Mouse (Mus musculus): ENCODE data around the gene Wdcp. TPM values are rescaled to one million over a fixed set of nuclear protein-coding genes. Genes with fewer than 3 reads are reported as not detected.

Wdcp gene
- 12.1 TPM for polyA plus RNA-seq (2017; shearing (Covaris generic))

DNA sequence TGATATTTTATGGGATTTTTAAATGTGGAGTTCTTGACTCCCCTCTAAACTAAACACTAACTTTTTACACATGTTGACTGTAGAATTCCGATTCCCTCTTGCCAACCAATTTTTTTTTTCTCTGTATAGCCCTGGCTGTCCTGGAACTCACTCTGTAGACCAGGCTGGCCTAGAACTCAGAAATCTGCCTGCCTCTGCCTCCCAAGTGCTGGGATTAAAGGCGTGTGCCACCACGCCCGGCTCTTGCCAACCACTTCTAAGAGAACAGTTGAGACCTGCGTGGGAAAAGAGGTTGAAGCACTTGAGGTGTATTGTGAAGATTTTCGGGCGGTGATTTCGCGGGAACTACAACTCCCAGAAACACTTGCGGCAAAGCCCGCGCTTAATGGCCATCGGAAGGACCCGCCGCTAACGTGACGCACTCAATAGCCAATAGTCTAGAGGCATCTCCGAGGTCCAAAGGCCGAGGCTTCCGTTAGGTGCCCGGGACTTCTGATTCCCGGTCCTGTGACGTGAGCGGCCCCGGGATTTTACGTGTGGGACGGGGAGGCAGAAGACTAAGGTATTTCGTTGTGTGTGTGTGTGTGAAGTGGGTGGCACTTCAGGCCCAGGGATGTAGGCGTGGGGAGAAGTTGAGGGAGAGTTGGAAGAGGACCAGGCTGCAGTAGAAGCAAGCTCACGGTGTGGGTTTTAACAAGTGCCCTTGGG, at the start of gene Wdcp:
Gene Wdcp, plus strand, starts transcription at position 414 of the 708 bp plus-strand sequence.

DNA sequence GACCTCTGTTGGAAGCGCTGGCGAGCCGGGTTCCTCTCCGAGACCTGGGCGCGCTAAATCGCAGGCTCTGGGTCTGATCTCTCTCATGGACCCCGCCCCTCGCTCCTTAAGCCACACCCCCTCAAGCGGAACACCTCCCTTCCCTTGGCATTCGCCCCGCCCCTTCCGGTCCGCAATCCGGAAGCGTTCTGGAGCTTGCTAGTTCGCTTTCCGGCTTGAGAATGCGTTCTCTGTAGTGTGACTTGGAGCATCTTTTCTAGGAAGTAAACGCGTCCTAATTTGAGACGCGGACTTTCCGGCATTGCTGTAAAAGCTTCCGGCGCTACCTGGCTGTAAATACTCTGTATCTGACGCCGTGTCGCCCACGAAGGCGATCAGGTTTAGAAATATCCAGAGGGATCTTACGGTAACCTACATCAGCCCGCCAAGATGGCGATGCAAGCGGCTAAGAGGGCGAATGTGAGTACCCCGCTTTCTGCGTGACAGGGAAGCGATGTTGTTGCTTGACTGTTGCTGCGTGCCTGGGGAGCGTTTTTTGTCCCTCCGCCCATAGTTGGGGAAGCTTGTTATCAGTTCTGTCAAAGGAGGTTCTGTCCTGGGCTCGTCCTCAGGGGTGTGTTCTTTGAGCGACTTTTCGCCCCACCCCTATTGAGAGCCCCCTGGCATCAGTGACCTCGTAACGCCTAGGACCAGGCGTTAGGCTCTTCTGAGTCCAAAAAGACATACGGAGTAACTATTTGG, 25.6 kb upstream of the Wdcp start, which contains the start of gene Sf3b6:
Gene Sf3b6, plus strand, starts transcription at position 184 of the 741 bp plus-strand sequence.

DNA sequence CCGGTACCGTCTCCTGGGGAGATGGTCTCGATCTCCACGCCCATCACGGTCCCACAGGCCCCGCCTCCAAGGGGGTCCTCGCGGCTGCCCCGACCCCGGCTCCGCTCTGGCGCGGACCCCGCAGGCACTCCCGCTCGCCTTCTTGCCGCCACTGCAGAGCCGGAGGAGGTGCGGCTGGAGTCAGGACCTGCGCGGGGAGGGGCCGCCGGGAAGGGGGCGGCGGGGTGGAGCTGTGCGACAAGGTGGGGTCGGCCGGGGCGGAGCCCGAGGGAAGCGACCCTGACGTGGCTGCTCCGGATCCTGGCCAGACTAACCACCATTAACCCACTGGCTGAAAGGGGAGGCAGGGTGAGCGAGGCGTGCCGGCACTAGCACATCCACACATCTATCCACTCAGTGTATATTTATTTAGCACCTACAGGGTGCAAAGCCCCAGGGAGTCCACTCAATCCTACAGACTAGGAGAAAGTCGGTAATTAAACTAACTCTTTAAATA, 1.7 kb upstream of the Wdcp start, which contains the start of gene Fkbp1b:
Gene Fkbp1b, minus strand, starts transcription at position 200 of the 496 bp plus-strand sequence.

DNA sequence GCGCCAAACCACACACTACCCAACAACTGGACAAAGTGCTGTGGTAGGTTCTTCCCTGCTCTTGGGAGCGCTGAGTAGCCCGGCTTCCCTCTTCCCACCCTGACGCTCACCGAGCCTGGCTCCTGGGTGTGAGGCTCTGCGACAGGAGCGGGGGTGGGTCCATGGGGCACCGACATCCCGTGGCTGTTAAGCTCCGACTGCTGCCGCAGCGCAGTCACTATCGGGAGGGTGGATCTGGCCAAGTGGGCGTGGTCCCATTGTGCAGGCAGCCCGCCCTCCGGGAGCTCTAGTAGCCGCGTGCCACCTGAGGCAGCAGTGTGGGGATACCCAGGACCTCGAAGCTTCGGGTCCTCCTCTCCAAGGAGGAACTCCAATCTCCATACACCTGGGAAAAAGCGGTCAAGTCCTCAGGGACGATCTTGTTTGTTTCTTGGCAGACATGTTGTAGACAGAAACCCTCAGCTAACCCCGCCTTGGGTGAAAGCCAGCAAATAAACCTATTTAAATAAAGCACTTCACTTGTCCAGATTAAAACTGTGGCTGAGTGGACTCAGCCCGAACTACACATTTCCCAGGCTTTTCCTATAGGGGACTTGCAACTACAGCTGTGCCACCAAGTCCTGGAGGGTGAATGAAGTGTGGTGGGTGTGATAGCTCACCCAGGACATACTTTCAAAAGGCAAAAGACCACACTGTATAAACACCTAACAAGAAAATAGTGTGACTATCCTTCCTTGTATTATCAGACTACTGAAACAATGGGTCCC, 31.2 kb downstream of the Wdcp start, which contains the start of gene Mfsd2b:
Gene Mfsd2b, minus strand, starts transcription at position 199 of the 767 bp plus-strand sequence.

DNA sequence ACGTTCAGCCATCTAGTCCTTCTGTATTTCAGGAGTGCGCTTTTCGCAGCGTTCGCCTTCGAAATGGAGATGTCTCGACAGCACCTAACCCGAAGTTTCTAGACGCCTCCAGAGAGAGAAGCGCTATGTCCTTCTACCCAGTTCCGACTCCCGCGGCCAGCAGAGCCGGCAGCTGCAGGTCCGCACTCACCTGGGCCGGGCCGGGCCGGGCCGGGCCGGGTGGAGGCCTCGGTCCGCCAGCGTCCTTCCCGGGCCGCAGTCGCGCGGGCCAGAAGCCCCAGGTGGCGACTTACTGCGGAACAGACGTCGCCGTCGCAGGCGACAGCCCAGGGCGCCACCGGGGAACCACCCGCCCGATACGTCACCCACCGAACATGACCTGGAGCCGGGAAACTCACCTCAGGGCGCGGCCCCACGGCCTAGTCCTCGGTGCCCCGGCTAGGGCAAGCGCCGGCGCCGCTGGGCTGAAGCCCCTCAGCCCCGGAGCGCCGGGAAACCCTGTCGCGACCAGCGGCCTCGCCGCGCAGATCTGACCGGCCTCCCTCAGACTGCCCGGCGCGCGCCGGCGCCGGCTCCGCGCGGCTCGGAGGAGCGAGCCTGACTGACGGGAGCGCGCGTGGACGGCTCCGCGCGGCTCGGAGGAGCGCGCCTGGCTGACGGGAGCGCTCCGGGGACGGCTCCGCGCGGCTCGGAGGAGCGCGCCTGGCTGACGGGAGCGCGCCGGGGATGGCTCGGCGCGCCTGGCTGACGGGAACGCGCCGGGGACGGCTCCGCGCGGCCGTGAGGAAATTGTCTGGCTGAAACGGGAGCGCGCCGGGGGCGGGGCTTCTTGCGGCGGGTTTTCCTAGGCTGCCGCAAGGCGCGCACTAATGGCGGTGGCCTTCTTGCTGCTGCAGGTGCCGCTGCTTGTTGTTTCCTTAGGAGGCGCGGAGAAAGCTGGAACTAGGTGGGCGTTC, 64.1 kb downstream of the Wdcp start, which contains the start of gene Ubxn2a:
Gene Ubxn2a, minus strand, starts transcription at position 755 of the 956 bp plus-strand sequence.

Other genes starting within 250 kb of the Wdcp start
- gene Fam228a, start 104.9 kb upstream of the Wdcp start, polyA plus RNA-seq (2017; shearing (Covaris generic)): not detected
- gene Pfn4, start 74.3 kb upstream of the Wdcp start, polyA plus RNA-seq (2017; shearing (Covaris generic)): not detected
- gene Fam228b, start 74.0 kb upstream of the Wdcp start, polyA plus RNA-seq (2017; shearing (Covaris generic)): not detected
- 400 TPM for gene Sf3b6, start 25.8 kb upstream of the Wdcp start, polyA plus RNA-seq (2017; shearing (Covaris generic))
- not detected for gene Fkbp1b, start 1.7 kb upstream of the Wdcp start, polyA plus RNA-seq (2017; shearing (Covaris generic))
- 0.43 TPM for gene Mfsd2b, start 31.1 kb downstream of the Wdcp start, polyA plus RNA-seq (2017; shearing (Covaris generic))
- 17.1 TPM for gene Ubxn2a, start 64.4 kb downstream of the Wdcp start, polyA plus RNA-seq (2017; shearing (Covaris generic))
- gene Atad2b, start 74.0 kb downstream of the Wdcp start, polyA plus RNA-seq (2017; shearing (Covaris generic)): 9.2 TPM

Data from inflammation-experienced regulatory T-cells, adult 16 weeks (primary cell).